Mouse (Mus musculus) thymus, postnatal 36 days (tissue): ENCODE measurements at regions not wholly inside any gene's neighbourhood (a gene's known extent, or its start where the extent isn't known, plus 50 kb on each side); places are given as distances from the start of the nearest gene placed in this dataset.

Source experiments
- DNase-seq, 2 experiments: peaks; one replicate each; pipeline ENCODE4 v3.0.0; 2022; ENCODE audit warnings: mixed read lengths in 2 of 2

- DNase-seq, result no peak
Measured at GRCm38 (mm10) chr2:75516223-75516622, 142.8 kb upstream of the Hnrnpa3 start.

- DNase-seq, result no peak
Measured at GRCm38 (mm10) chr2:75517096-75517495, 142.0 kb upstream of the Hnrnpa3 start.

- no peak for DNase-seq
Measured at GRCm38 (mm10) chr2:75518607-75519006, 140.5 kb upstream of the Hnrnpa3 start.

GRCm38 (mm10) chr2:75525562-75525961 is 133.5 kb upstream of the Hnrnpa3 start:
- no peak for DNase-seq

- DNase-seq, result no peak
Measured at GRCm38 (mm10) chr2:75528706-75529105, 130.4 kb upstream of the Hnrnpa3 start.

GRCm38 (mm10) chr2:75538114-75538513 is 120.9 kb upstream of the Hnrnpa3 start:
- no peak for DNase-seq

GRCm38 (mm10) chr2:75539726-75540125 is 119.3 kb upstream of the Hnrnpa3 start:
- no peak for DNase-seq

- DNase-seq, result no peak
Measured at GRCm38 (mm10) chr2:75542331-75542730, 116.7 kb upstream of the Hnrnpa3 start.

GRCm38 (mm10) chr2:75542781-75543180 is 116.3 kb upstream of the Hnrnpa3 start:
- no peak for DNase-seq

- DNase-seq, result no peak
Measured at GRCm38 (mm10) chr2:75545971-75546370, 113.1 kb upstream of the Hnrnpa3 start.

- DNase-seq, result no peak
Measured at GRCm38 (mm10) chr2:75555676-75556075, 103.4 kb upstream of the Hnrnpa3 start.

GRCm38 (mm10) chr2:75556744-75557143 is 102.3 kb upstream of the Hnrnpa3 start:
- DNase-seq, result no peak

GRCm38 (mm10) chr2:75557392-75557791 is 101.7 kb upstream of the Hnrnpa3 start:
- DNase-seq, result no peak

GRCm38 (mm10) chr2:75559920-75560319 is 99.1 kb upstream of the Hnrnpa3 start:
- no peak for DNase-seq

GRCm38 (mm10) chr2:75563253-75563913 is 95.7 kb upstream of the Hnrnpa3 start:
- DNase-seq, result peak; percentile 26 to 55

GRCm38 (mm10) chr2:75564809-75565208 is 94.3 kb upstream of the Hnrnpa3 start:
- DNase-seq, result no peak

GRCm38 (mm10) chr2:75567131-75567530 is 91.9 kb upstream of the Hnrnpa3 start:
- no peak for DNase-seq

- DNase-seq, result no peak
Measured at GRCm38 (mm10) chr2:75569756-75570155, 89.3 kb upstream of the Hnrnpa3 start.

GRCm38 (mm10) chr2:75570246-75570645 is 88.8 kb upstream of the Hnrnpa3 start:
- DNase-seq, result no peak

GRCm38 (mm10) chr2:75584975-75585374 is 74.1 kb upstream of the Hnrnpa3 start:
- peak; percentile 80 to 85 for DNase-seq

GRCm38 (mm10) chr2:75588572-75588971 is 70.5 kb upstream of the Hnrnpa3 start:
- peak in 1 of 2 experiments; percentile 39 for DNase-seq

- peak; percentile 20 to 37 for DNase-seq
Measured at GRCm38 (mm10) chr2:75589452-75589851, 69.6 kb upstream of the Hnrnpa3 start.

GRCm38 (mm10) chr2:75590175-75590574 is 68.9 kb upstream of the Hnrnpa3 start:
- DNase-seq, result peak; percentile 86 to 90

- DNase-seq, result peak in 1 of 2 experiments; percentile 30
Measured at GRCm38 (mm10) chr2:75600511-75600910, 58.5 kb upstream of the Hnrnpa3 start.
